Mouse (Mus musculus): Measurements from ENCODE around the gene Hyal1.

- no peak for TF ChIP-seq POLR2A (IDR thresholded peaks at IDR 0.05; ENCODE audit: borderline replicate concordance, extremely low read depth, insufficient read depth, insufficient read length, poor library complexity, severe bottlenecking)
- TF ChIP-seq CTCF (IDR thresholded peaks at IDR 0.05; ENCODE audit: borderline replicate concordance, extremely low read depth, insufficient read depth, insufficient read length), result no peak
Measured at GRCm38 (mm10) chr9:107596619-107597569, 20.2 kb downstream of the Hyal1 start.
